38 mouse cellular contexts compared by ENCODE assay signal in genomic region chr3:106452616-106453015, GRCm38 (mm10). TPM values are rescaled to one million over a fixed set of nuclear protein-coding genes. Genes with fewer than 3 reads are reported as not detected.
DNase-seq lines count a peak whose midpoint lies in the region; ATAC-seq and TF ChIP-seq lines count a peak whose summit lies in the region.
"Had no signal": no experiment of that assay in that cellular context is flagged by ENCODE, and none has a peak within 500 bp of the region (broad histone marks: within the 10 kb centered on the region; RNA-seq: fewer than 3 reads in every experiment).

No protein-coding gene starts in this region.

- H3K4me3 ChIP-seq in liver, embryonic 13.5 days (replicated peaks): no peak overlapping the region
- no peak overlapping the region for H3K4me3 ChIP-seq in thymus, adult 2 months (ENCODE audit: control insufficient read depth, insufficient read depth, low read length)
- H3K4me3 ChIP-seq in forebrain, embryonic 12.5 days (replicated peaks): no peak overlapping the region
- H3K4me3 ChIP-seq: embryonic facial prominence, embryonic 12.5 days; gastrocnemius, adult 2 months; intestine, embryonic 15.5 days; layer of hippocampus, adult 2 months; limb, embryonic 12.5 days; liver, embryonic 15.5 days; midbrain, embryonic 13.5 days; neural tube, embryonic 12.5 days had no signal

- no peaks in the 10 kb centered on the region for H3K36me3 ChIP-seq in liver, embryonic 13.5 days
- no peaks in the 10 kb centered on the region for H3K36me3 ChIP-seq in thymus, adult 2 months (ENCODE audit: control insufficient read depth, insufficient read depth, low read length)
- no peaks in the 10 kb centered on the region for H3K36me3 ChIP-seq in forebrain, embryonic 12.5 days (replicated peaks)
- H3K36me3 ChIP-seq: embryonic facial prominence, embryonic 12.5 days; intestine, embryonic 15.5 days; limb, embryonic 12.5 days; liver, embryonic 15.5 days; midbrain, embryonic 13.5 days; neural tube, embryonic 12.5 days had no signal

- TF ChIP-seq POLR2A in thymus, adult 2 months (IDR thresholded peaks at IDR 0.05; ENCODE audit: control insufficient read depth, extremely low read depth, insufficient read depth, low read length, poor library complexity): no peak

- H3K4me1 ChIP-seq in liver, embryonic 13.5 days (replicated peaks): no peaks in the 10 kb centered on the region
- peaks cover 5% of the 10 kb centered on the region for H3K4me1 ChIP-seq in thymus, adult 2 months (replicated peaks; ENCODE audit: control insufficient read depth, insufficient read depth, low read length)
- no peaks in the 10 kb centered on the region for H3K4me1 ChIP-seq in forebrain, embryonic 12.5 days
- H3K4me1 ChIP-seq: embryonic facial prominence, embryonic 12.5 days; intestine, embryonic 15.5 days; limb, embryonic 12.5 days; liver, embryonic 15.5 days; midbrain, embryonic 13.5 days; neural tube, embryonic 12.5 days had no signal

- H3K9ac ChIP-seq in liver, embryonic 13.5 days: no peak overlapping the region
- H3K9ac ChIP-seq in forebrain, embryonic 12.5 days: no peak overlapping the region
- H3K9ac ChIP-seq: embryonic facial prominence, embryonic 12.5 days; intestine, embryonic 15.5 days; limb, embryonic 12.5 days; liver, embryonic 15.5 days; midbrain, embryonic 13.5 days; neural tube, embryonic 12.5 days had no signal

- WGBS in liver, embryonic 13.5 days (ENCODE audit: insufficient replicate concordance): 25% methylated on average over 4 of the region's 4 CpGs
- 58% methylated on average over 4 of the region's 4 CpGs for WGBS in thymus, adult 2 months
- WGBS in forebrain, embryonic 12.5 days: 74% methylated on average over 4 of the region's 4 CpGs

- H3K4me2 ChIP-seq in liver, embryonic 13.5 days: no peak overlapping the region
- H3K4me2 ChIP-seq in forebrain, embryonic 12.5 days: no peak overlapping the region
- H3K4me2 ChIP-seq: embryonic facial prominence, embryonic 12.5 days; heart, embryonic 11.5 days; intestine, embryonic 15.5 days; limb, embryonic 12.5 days; liver, embryonic 15.5 days; midbrain, embryonic 13.5 days; neural tube, embryonic 12.5 days had no signal

- TF ChIP-seq CTCF in thymus, adult 2 months (IDR thresholded peaks at IDR 0.05; ENCODE audit: borderline replicate concordance, control insufficient read depth, extremely low read depth, insufficient read depth, low read length, poor library complexity): no peak

- 0 out of 2 replicates have a peak, but pooled peaks have one; percentile 47 for ATAC-seq in liver, embryonic 13.5 days (ENCODE audit: low read depth)
- ATAC-seq in granulocyte monocyte progenitor cell, adult 5-6 weeks (replicated peaks; ENCODE audit: poor library complexity, severe bottlenecking): no peak
- no peak for ATAC-seq in forebrain, embryonic 12.5 days (ENCODE audit: low FRiP score)
- ATAC-seq: hindbrain, embryonic 16.5 days; intestine, embryonic 15.5 days; midbrain, embryonic 13.5 days had no signal

- H3K9me3 ChIP-seq in liver, embryonic 13.5 days (replicated peaks): no peaks in the 10 kb centered on the region
- H3K9me3 ChIP-seq in forebrain, embryonic 12.5 days: no peaks in the 10 kb centered on the region
- H3K9me3 ChIP-seq: embryonic facial prominence, embryonic 12.5 days; intestine, embryonic 15.5 days; limb, embryonic 12.5 days; liver, embryonic 15.5 days; midbrain, embryonic 13.5 days; neural tube, embryonic 12.5 days had no signal

- DNase-seq in spleen, postnatal 36 days (ENCODE audit: low spot score in 2 of 2): peak; percentile 30 to 31
- no peak for DNase-seq in spleen, postnatal 14 days (ENCODE audit: low spot score in 2 of 2)
- DNase-seq in liver, embryonic 13.5 days: no peak
- DNase-seq in thymus, adult 2 months: peak; percentile 36
- DNase-seq in thymus, postnatal 4 days: peak; percentile 52
- DNase-seq: adrenal gland, adult 2 months; cerebellum, adult 11 months; cerebellum, adult 9-11 months; gastrocnemius, adult 2 months; kidney, adult 8-10 months; kidney, postnatal 25 days; layer of hippocampus, postnatal 36 days; lung, postnatal 4 days; retina, postnatal 1 day; right cerebral cortex, postnatal 25 days; spleen, adult 18-20 months had no signal

- no peak overlapping the region for H3K27ac ChIP-seq in liver, embryonic 13.5 days
- no peak overlapping the region for H3K27ac ChIP-seq in thymus, adult 2 months (ENCODE audit: control insufficient read depth, insufficient read depth, low read length)
- no peak overlapping the region for H3K27ac ChIP-seq in forebrain, embryonic 12.5 days
- H3K27ac ChIP-seq: embryonic facial prominence, embryonic 12.5 days; gastrocnemius, adult 2 months; intestine, embryonic 15.5 days; layer of hippocampus, adult 2 months; limb, embryonic 12.5 days; liver, embryonic 15.5 days; midbrain, embryonic 13.5 days; neural tube, embryonic 12.5 days had no signal

- no peaks in the 10 kb centered on the region for H3K27me3 ChIP-seq in liver, embryonic 13.5 days
- H3K27me3 ChIP-seq in thymus, adult 2 months (ENCODE audit: control insufficient read depth, insufficient read depth, low read length): no peaks in the 10 kb centered on the region
- H3K27me3 ChIP-seq in forebrain, embryonic 12.5 days: no peaks in the 10 kb centered on the region
- H3K27me3 ChIP-seq: embryonic facial prominence, embryonic 12.5 days; intestine, embryonic 15.5 days; limb, embryonic 12.5 days; liver, embryonic 15.5 days; midbrain, embryonic 13.5 days; neural tube, embryonic 12.5 days had no signal

RNA-seq across cellular contexts. Expression of gene Dennd2d, which starts 29.6 kb away (rescaled TPM):
- 3.4 and 3.5 TPM in 2 replicates for polyA plus RNA-seq in liver, embryonic 13.5 days (2015; fragmentation: Nextera tagmentation; extraction: Ambion mirVana)
- 39.5 and 47.6 TPM in 2 replicates for polyA plus RNA-seq in thymus, adult 2 months (2012; rRNA removed)
- 22.1 and 26.3 TPM in 2 replicates for total RNA-seq in granulocyte monocyte progenitor cell, adult 5-6 weeks (2014; fragmentation: Nextera tagmentation)
- 18.8 and 26.5 TPM in 2 replicates for total RNA-seq in granulocyte monocyte progenitor cell, adult 5-6 weeks (2017)
- 0.49 and 0.59 TPM in 2 replicates for polyA plus RNA-seq in forebrain, embryonic 12.5 days (2016; fragmentation: Nextera tagmentation; extraction: Ambion mirVana)

RNA-seq across cellular contexts. Expression of gene Chil6, which starts 46.6 kb away (rescaled TPM):
- not detected in 2 replicates for polyA plus RNA-seq in liver, embryonic 13.5 days (2015; fragmentation: Nextera tagmentation; extraction: Ambion mirVana)
- polyA plus RNA-seq in thymus, adult 2 months (2012; rRNA removed): 0.11 TPM in 2 replicates
- not detected in 2 replicates for total RNA-seq in granulocyte monocyte progenitor cell, adult 5-6 weeks (2014; fragmentation: Nextera tagmentation)
- not detected in 2 replicates for total RNA-seq in granulocyte monocyte progenitor cell, adult 5-6 weeks (2017)
- polyA plus RNA-seq in forebrain, embryonic 12.5 days (2016; fragmentation: Nextera tagmentation; extraction: Ambion mirVana): not detected in 2 replicates
- total RNA-seq: adrenal gland, adult 2 months; adrenal gland, postnatal 4 days; ES-E14; gastrocnemius, adult 2 months; gastrocnemius, postnatal 4 days; hematopoietic stem cell, adult 5-6 weeks; layer of hippocampus, adult 2 months; layer of hippocampus, postnatal 36 days; left cerebral cortex, postnatal 14 days; monocyte, adult 5-6 weeks had no signal
- polyA plus RNA-seq: adrenal gland, adult 2 months; C2C12; embryonic facial prominence, embryonic 12.5 days; forebrain, embryonic 11.5 days; heart, embryonic 11.5 days; heart, postnatal 0 days; hindbrain, embryonic 16.5 days; limb, embryonic 12.5 days; liver, embryonic 15.5 days; lung, embryonic 16.5 days; midbrain, embryonic 13.5 days; neural tube, embryonic 12.5 days; stomach, embryonic 14.5 days had no signal

Comparison
In these comparisons a context has a peak if more than half of its experiments do, and no peak if none do; other contexts are left out.
1. DNase-seq: peak in spleen, postnatal 36 days (2 of 2), thymus, adult 2 months (single experiment) and thymus, postnatal 4 days (single experiment); none in spleen, postnatal 14 days (0 of 2) and liver, embryonic 13.5 days (single experiment).